Mouse (Mus musculus) small intestine, adult 2 months (tissue): ENCODE results near the gene Tm6sf1. TPM values are rescaled to one million over a fixed set of nuclear protein-coding genes. Genes with fewer than 3 reads are reported as not detected.

Experiments
- H3K27ac ChIP-seq: fragments of 200-500 bp; 2 replicates; pipeline ENCODE4 v1.5.1; 2012; ENCODE audit warnings: low read depth, low read length, control low read depth, inconsistent platforms; ENCODE audit not compliant: insufficient read depth
- H3K27me3 ChIP-seq: fragments of 200-500 bp; 2 replicates; pipeline ENCODE4 v1.6.1; 2012; ENCODE audit warnings: mild to moderate bottlenecking, moderate library complexity, low read length, inconsistent platforms; ENCODE audit not compliant: control insufficient read depth, insufficient read depth
- H3K36me3 ChIP-seq: fragments of 200-500 bp; 2 replicates; pipeline ENCODE4 v1.6.1; 2012; ENCODE audit warnings: mild to moderate bottlenecking, low read length, control low read depth, inconsistent platforms; ENCODE audit not compliant: control insufficient read depth, insufficient read depth
- H3K4me1 ChIP-seq: fragments of 200-500 bp; 2 replicates; pipeline ENCODE4 v1.6.1; 2012; ENCODE audit warnings: low read length, inconsistent platforms, mixed read lengths; ENCODE audit not compliant: control insufficient read depth, insufficient read depth, insufficient read length
- H3K4me3 ChIP-seq: fragments of 200-500 bp; 2 replicates; pipeline ENCODE4 v1.5.1; 2012; ENCODE audit warnings: low read depth, mild to moderate bottlenecking, control low read depth, inconsistent platforms, low read length, moderate library complexity
- CTCF ChIP-seq: fragments of 200-500 bp; IDR thresholded peaks from 2 replicates; pipeline ENCODE4 v1.5.1; 2012; ENCODE audit warnings: low read depth, mild to moderate bottlenecking, control low read depth, inconsistent platforms, low read length, moderate library complexity, mixed read lengths; ENCODE audit not compliant: insufficient replicate concordance, insufficient read length; ENCODE audit errors: extremely low read depth
- POLR2A ChIP-seq: fragments of 200-500 bp; IDR thresholded peaks from 2 replicates; pipeline ENCODE4 v1.6.1; 2012; ENCODE audit warnings: low read depth, mild to moderate bottlenecking, control low read depth, inconsistent platforms, low read length, moderate library complexity
- WGBS: fragments of 180-500 bp; shearing (Covaris S2); methylation state at CpG from one replicate; pipeline ENCODE4 v1.1.7; 2018; 5-methylcytosine and 5-hydroxymethylcytosine counted together
- polyA plus RNA-seq: library from polyadenylated mRNA; depleted of rRNA; stranded (reverse); fragments of >200 nt; gene quantifications from 2 replicates; pipeline ENCODE4 v1.2.3, GENCODE M21; 2012

Tm6sf1 gene
- polyA plus RNA-seq, 1 experiment, result 16.3 TPM

GRCm38 (mm10) chr7:81868158-81868557 lies 9.4 kb downstream of the Tm6sf1 start:
- 23% methylated on average over 6 of the region's 6 CpGs for WGBS

GRCm38 (mm10) chr7:81872493-81873013 lies 13.8 kb downstream of the Tm6sf1 start:
- WGBS, result 36% methylated on average over 13 of the region's 13 CpGs
- Histone ChIP-seq H3K27me3 (no peaks in the 10 kb centered on the region), H3K36me3 (no peaks in the 10 kb centered on the region), H3K4me1 (no peaks in the 10 kb centered on the region), H3K4me3 (no peak overlapping the region), H3K27ac (no peak overlapping the region)
- TF ChIP-seq POLR2A, result no peak
- TF ChIP-seq CTCF, result no peak

More at GRCm38 (mm10) chr7:81868158-81868557, 9.4 kb downstream of the Tm6sf1 start:
- TF ChIP-seq CTCF, result peak; percentile 82
- no peak for TF ChIP-seq POLR2A
- Histone ChIP-seq H3K4me1 (peaks cover 7% of the 10 kb centered on the region; the same call in 1 of the 2 replicates), H3K4me3 (no peak overlapping the region), H3K27ac (no peak overlapping the region), H3K27me3 (no peaks in the 10 kb centered on the region), H3K36me3 (no peaks in the 10 kb centered on the region)

- no peaks in the 10 kb centered on the region for H3K36me3 ChIP-seq
- H3K4me3 ChIP-seq, result no peak overlapping the region
- no peak for TF ChIP-seq POLR2A
- no peak for TF ChIP-seq CTCF
- 35% methylated on average over 1 of the region's 1 CpGs for WGBS
- no peaks in the 10 kb centered on the region for H3K27me3 ChIP-seq
- no peaks in the 10 kb centered on the region for H3K4me1 ChIP-seq
- no peak overlapping the region for H3K27ac ChIP-seq
These were observed 15.0 kb downstream of the Tm6sf1 start for GRCm38 (mm10) chr7:81873807-81874206.

GRCm38 (mm10) chr7:81874636-81875035 lies 15.8 kb downstream of the Tm6sf1 start:
- H3K4me3 ChIP-seq, result no peak overlapping the region
- H3K27ac ChIP-seq, result no peak overlapping the region
- 63% methylated on average over 6 of the region's 6 CpGs for WGBS
- H3K27me3 ChIP-seq, result no peaks in the 10 kb centered on the region
- H3K36me3 ChIP-seq, result no peaks in the 10 kb centered on the region
- H3K4me1 ChIP-seq, result no peaks in the 10 kb centered on the region
- no peak for TF ChIP-seq CTCF
- no peak for TF ChIP-seq POLR2A

- TF ChIP-seq CTCF (no peak), POLR2A (no peak)
- Histone ChIP-seq H3K27ac (no peak overlapping the region), H3K36me3 (no peaks in the 10 kb centered on the region), H3K4me1 (no peaks in the 10 kb centered on the region), H3K4me3 (no peak overlapping the region), H3K27me3 (no peaks in the 10 kb centered on the region)
- WGBS, result 54% methylated on average over 9 of the region's 9 CpGs
These were observed 16.6 kb downstream of the Tm6sf1 start for GRCm38 (mm10) chr7:81875372-81875771.

- 0 out of 2 replicates have a peak, but pooled peaks cover 1% of the 10 kb centered on the region for H3K36me3 ChIP-seq
- no peak overlapping the region for H3K27ac ChIP-seq
- no peaks in the 10 kb centered on the region for H3K27me3 ChIP-seq
- H3K4me1 ChIP-seq, result no peaks in the 10 kb centered on the region
- WGBS, result 67% methylated on average over 5 of the region's 5 CpGs
- H3K4me3 ChIP-seq, result no peak overlapping the region
- TF ChIP-seq CTCF (no peak), POLR2A (no peak)
These were observed 21.5 kb downstream of the Tm6sf1 start for GRCm38 (mm10) chr7:81880286-81880685.

GRCm38 (mm10) chr7:81880797-81881196 lies 22.0 kb downstream of the Tm6sf1 start:
- Histone ChIP-seq H3K36me3 (0 out of 2 replicates have a peak, but pooled peaks cover 1% of the 10 kb centered on the region), H3K27me3 (no peaks in the 10 kb centered on the region), H3K4me1 (no peaks in the 10 kb centered on the region), H3K4me3 (no peak overlapping the region), H3K27ac (no peak overlapping the region)
- WGBS, result 61% methylated on average over 4 of the region's 4 CpGs
- TF ChIP-seq POLR2A (no peak), CTCF (no peak)
